Mouse (Mus musculus) CH12.LX (cell line): Measurements from ENCODE around the gene Gm6583. TPM values are rescaled to one million over a fixed set of nuclear protein-coding genes. Genes with fewer than 3 reads are reported as not detected.
A peak's percentile ranks its signal among the peaks of the same experiment; 100 is the strongest.

ENCODE experiments used
- DNase-seq: peaks from one replicate; pipeline ENCODE4 v3.0.0-alpha.2; 2013; ENCODE audit errors: extremely low read depth
- H3K27ac ChIP-seq: 2 replicates; pipeline ENCODE4 v1.5.1; 2012; ENCODE audit warnings: low read depth, mild to moderate bottlenecking, control low read depth, moderate library complexity; ENCODE audit not compliant: insufficient read depth
- H3K27me3 ChIP-seq: replicated peaks from 2 replicates; pipeline ENCODE3; 2012; ENCODE audit warnings: inconsistent platforms
- H3K36me3 ChIP-seq, 2 experiments: replicated peaks in 1 of 2; 2 replicates each; pipeline versions ENCODE3 to v1.6.1; 2012; ENCODE audit warnings: inconsistent platforms in 1 of 2, low read length in 1 of 2, mild to moderate bottlenecking in 1 of 2, mixed read lengths in 1 of 2, moderate library complexity in 1 of 2; ENCODE audit not compliant: control insufficient read depth in 1 of 2, insufficient read depth in 1 of 2
- H3K4me1 ChIP-seq, 2 experiments: 2 replicates each; pipeline ENCODE4 v1.6.1; 2012; ENCODE audit warnings: inconsistent platforms in 1 of 2, moderate library complexity in 1 of 2; ENCODE audit not compliant: insufficient read depth in 2 of 2, control insufficient read depth in 1 of 2
- H3K4me2 ChIP-seq: 2 replicates; pipeline ENCODE4 v1.6.1; 2012; ENCODE audit warnings: low read depth, mild to moderate bottlenecking, control low read depth; ENCODE audit not compliant: poor library complexity, insufficient read depth, severe bottlenecking
- H3K4me3 ChIP-seq, 3 experiments: fragments of 150-350 bp in 1 of 3; sonication (generic) in 1 of 3; replicated peaks in 1 of 3; 2 replicates each; pipeline versions ENCODE3 to v1.5.1; 2011 to 2012; ENCODE audit warnings: low read depth in 2 of 3, low read length in 2 of 3, mild to moderate bottlenecking in 2 of 3, moderate library complexity in 2 of 3, control low read depth in 1 of 3, improper control_type of control experiment in 1 of 3, inconsistent platforms in 1 of 3, mixed read lengths in 1 of 3; ENCODE audit not compliant: poor library complexity in 1 of 3
- H3K79me2 ChIP-seq: replicated peaks from 2 replicates; pipeline ENCODE4 v1.6.1; 2012; ENCODE audit warnings: mild to moderate bottlenecking, moderate library complexity; ENCODE audit not compliant: control insufficient read depth, poor library complexity, insufficient read depth, severe bottlenecking; ENCODE audit errors: extremely low read depth
- H3K9ac ChIP-seq: 2 replicates; pipeline ENCODE4 v1.6.1; 2012; ENCODE audit warnings: low read depth, mild to moderate bottlenecking, control low read depth, moderate library complexity; ENCODE audit not compliant: insufficient read depth
- H3K9me3 ChIP-seq: replicated peaks from 2 replicates; pipeline ENCODE3; 2012; ENCODE audit warnings: low read length, inconsistent platforms, mixed read lengths
- BHLHE40 ChIP-seq: IDR thresholded peaks from 2 replicates; pipeline ENCODE4 v1.6.1; 2011; ENCODE audit warnings: mild to moderate bottlenecking, low read depth, low read length, improper control_type of control experiment
- CHD1 ChIP-seq: IDR thresholded peaks from 2 replicates; pipeline ENCODE4 v1.6.1; 2012; ENCODE audit warnings: low read depth, low read length, improper control_type of control experiment, inconsistent platforms
- CHD2 ChIP-seq: IDR thresholded peaks from 2 replicates; pipeline ENCODE4 v1.6.1; 2011; ENCODE audit warnings: low read length, improper control_type of control experiment
- E2F4 ChIP-seq: IDR thresholded peaks from 2 replicates; pipeline ENCODE4 v1.6.1; 2011; ENCODE audit warnings: low read depth, low read length, improper control_type of control experiment; ENCODE audit not compliant: insufficient replicate concordance
- ETS1 ChIP-seq: conservative IDR thresholded peaks from 2 replicates; pipeline ENCODE4 v1.6.1; 2012; ENCODE audit warnings: low read depth, mild to moderate bottlenecking, inconsistent platforms, low read length, improper control_type of control experiment, moderate library complexity
- JUN ChIP-seq: IDR thresholded peaks from 2 replicates; pipeline ENCODE4 v1.6.1; 2011; ENCODE audit warnings: low read depth, mild to moderate bottlenecking, low read length, improper control_type of control experiment, moderate library complexity; ENCODE audit not compliant: insufficient read depth
- JUND ChIP-seq: conservative IDR thresholded peaks from 2 replicates; pipeline ENCODE4 v1.6.1; 2011; ENCODE audit warnings: low read depth, low read length, improper control_type of control experiment
- MAFK ChIP-seq: IDR thresholded peaks from 2 replicates; pipeline ENCODE4 v1.6.1; 2011; ENCODE audit warnings: low read length, improper control_type of control experiment; ENCODE audit not compliant: insufficient replicate concordance
- MAX ChIP-seq: IDR thresholded peaks from 2 replicates; pipeline ENCODE4 v1.6.1; 2011; ENCODE audit warnings: low read length, improper control_type of control experiment
- MAZ ChIP-seq: IDR thresholded peaks from 2 replicates; pipeline ENCODE4 v1.6.1; 2012; ENCODE audit warnings: low read depth, mild to moderate bottlenecking, inconsistent platforms, low read length, improper control_type of control experiment, moderate library complexity
- MXI1 ChIP-seq: IDR thresholded peaks from 2 replicates; pipeline ENCODE4 v1.6.1; 2011; ENCODE audit warnings: mild to moderate bottlenecking, low read depth, low read length, improper control_type of control experiment
- MYC ChIP-seq: IDR thresholded peaks from 2 replicates; pipeline ENCODE4 v1.6.1; 2011; ENCODE audit warnings: low read depth, mild to moderate bottlenecking, improper control_type of control experiment, low read length
- NELFE ChIP-seq: IDR thresholded peaks from 2 replicates; pipeline ENCODE4 v1.6.1; 2011; ENCODE audit warnings: low read depth, low read length, improper control_type of control experiment
- NRF1 ChIP-seq: IDR thresholded peaks from 2 replicates; pipeline ENCODE4 v1.6.1; 2014; ENCODE audit warnings: low read depth, mild to moderate bottlenecking, inconsistent platforms, low read length, improper control_type of control experiment, moderate library complexity
- PAX5 ChIP-seq: IDR thresholded peaks from 2 replicates; pipeline ENCODE4 v1.6.1; 2012; ENCODE audit warnings: low read length, inconsistent platforms, mixed read lengths
- RCOR1 ChIP-seq: conservative IDR thresholded peaks from 2 replicates; pipeline ENCODE4 v1.6.1; 2012; ENCODE audit warnings: low read depth, mild to moderate bottlenecking, inconsistent platforms, low read length, improper control_type of control experiment
- SIN3A ChIP-seq: IDR thresholded peaks from 2 replicates; pipeline ENCODE4 v1.6.1; 2012; ENCODE audit warnings: low read length, improper control_type of control experiment, inconsistent platforms
- USF1 ChIP-seq: IDR thresholded peaks from 2 replicates; pipeline ENCODE4 v1.6.1; 2014; ENCODE audit warnings: low read depth, mild to moderate bottlenecking, inconsistent platforms, low read length, improper control_type of control experiment
- USF2 ChIP-seq: conservative IDR thresholded peaks from 2 replicates; pipeline ENCODE4 v1.6.1; 2011; ENCODE audit warnings: low read depth, low read length, improper control_type of control experiment
- ZMIZ1 ChIP-seq: IDR thresholded peaks from 2 replicates; pipeline ENCODE4 v1.6.1; 2012; ENCODE audit warnings: low read depth, mild to moderate bottlenecking, inconsistent platforms, low read length, improper control_type of control experiment
- ZNF384 ChIP-seq: IDR thresholded peaks from 2 replicates; pipeline ENCODE4 v1.6.1; 2012; ENCODE audit warnings: low read depth, low read length, improper control_type of control experiment, inconsistent platforms
- dilution Hi-C: fragments of 300-500 bp; cut with MboI; formaldehyde crosslinking; loops from 2 replicates; pipeline ENCODE4 v1.14.3; 2020; ENCODE audit warnings: low sequenced_read_pairs; ENCODE audit not compliant: extremely low pct_unique_long_range_greater_than_20kb, extremely low pct_ligation_motif_present
- in situ Hi-C: fragments of 300-500 bp; cut with MboI; formaldehyde crosslinking; loops from 3 replicates; pipeline ENCODE4 v1.14.3; 2019; ENCODE audit warnings: low sequenced_read_pairs, low pct_ligation_motif_present, low pct_unique_long_range_greater_than_20kb, mixed read lengths
- polyA plus RNA-seq: library from polyadenylated mRNA; unstranded; fragments of >175 nt; gene quantifications from 2 replicates; pipeline ENCODE4 v1.2.1, GENCODE M21; 2012; ENCODE audit warnings: low read depth; ENCODE audit not compliant: insufficient read length
- total RNA-seq, 2 experiments: library from RNA; depleted of rRNA; stranded (reverse); fragments of 300-350 nt in 1 of 2; fragments of >200 nt in 1 of 2; gene quantifications; 2 replicates each; pipeline ENCODE4 v1.2.3; 2012 to 2014

Gene Gm6583
- total and polyA plus RNA-seq, 3 experiments = not detected

GRCm38 (mm10) chr5:112324637-112325545 lies 30.9 kb downstream of the Gm6583 start (continued):
- TF ChIP-seq RCOR1 = peak; percentile 49; the same call in 1 of the 2 replicates
- peak; percentile 43; the same call in 1 of the 2 replicates for TF ChIP-seq MYC
- TF ChIP-seq MAFK = no peak
- TF ChIP-seq USF2 = no peak
- TF ChIP-seq MXI1 = peak; percentile 58

GRCm38 (mm10) chr5:112323246-112323645 lies 32.6 kb downstream of the Gm6583 start:
- Histone ChIP-seq H3K79me2 (peaks cover 17% of the 10 kb centered on the region), H3K27me3 (peaks cover 26% of the 10 kb centered on the region), H3K9ac (no peak overlapping the region), H3K9me3 (peaks cover 4% of the 10 kb centered on the region), H3K4me1 (peaks cover 3 to 27% of the 10 kb centered on the region in 2 experiments; a peak in 3 of 4 replicates), H3K36me3 (peaks cover 8 to 9% of the 10 kb centered on the region in 2 experiments), H3K4me2 (no peak overlapping the region), H3K4me3 (no peak overlapping the region), H3K27ac (no peak overlapping the region)
- no peak for TF ChIP-seq ZNF384
- no peak for TF ChIP-seq USF2
- no peak for DNase-seq
- dilution Hi-C loops = no loop called here
- in situ Hi-C loops = loop anchor here (10.0 kb wide), 1 partner anchor 48 kb away; the partner anchor contains the start of gene Tpst2

- 0 out of 2 replicates have a peak, but pooled peaks cover 1% of the 10 kb centered on the region for H3K79me2 ChIP-seq
- in situ Hi-C loops = loop anchor here (10.0 kb wide), 1 partner anchor 47 kb away; the partner anchor contains the start of gene Tpst2
- TF ChIP-seq ETS1 (no peak), JUND (no peak), MAZ (no peak), PAX5 (no peak), ZMIZ1 (no peak), SIN3A (no peak), CHD2 (no peak), NELFE (no peak), JUN (no peak), E2F4 (no peak), MAX (no peak), CHD1 (no peak), USF1 (no peak), MAFK (no peak), NRF1 (no peak), BHLHE40 (no peak), MYC (no peak)
- TF ChIP-seq, all 38 proteins: peak for 0
- dilution Hi-C loops = no loop called here
- H3K27me3 ChIP-seq = peaks cover 26% of the 10 kb centered on the region
- H3K9ac ChIP-seq = no peak overlapping the region
- H3K9me3 ChIP-seq = peaks cover 4% of the 10 kb centered on the region
- no peak overlapping the region for H3K27ac ChIP-seq
- H3K36me3 ChIP-seq = peaks cover 0 to 1% of the 10 kb centered on the region in 2 experiments
- H3K4me1 ChIP-seq = peaks cover 3 to 17% of the 10 kb centered on the region in 2 experiments; a peak in 2 of 4 replicates
- DNase-seq = no peak
- no peak overlapping the region for H3K4me3 ChIP-seq
- H3K4me2 ChIP-seq = no peak overlapping the region
Observed at GRCm38 (mm10) chr5:112321376-112321775, 34.5 kb downstream of the Gm6583 start.
